Mouse (Mus musculus) Patski (cell line): ENCODE data around the gene Cdan1. TPM values are rescaled to one million over a fixed set of nuclear protein-coding genes. Genes with fewer than 3 reads are reported as not detected.

ENCODE experiments used
- ATAC-seq: fragments of 100-300 bp; one replicate; pipeline ENCODE4 v1.8.0; 2021
- CTCF ChIA-PET: fragments of 350-600 bp; sonication (Branson Sonifier 250); formaldehyde crosslinking; loops from one replicate; lab custom pipeline; 2022; ENCODE audit warnings: inconsistent platforms; lab: Charles Lee
- POLR2A ChIA-PET: fragments of 350-600 bp; sonication (Branson Sonifier 250); formaldehyde crosslinking; loops from one replicate; lab custom pipeline; 2022; ENCODE audit warnings: antibody characterized with exemption, inconsistent platforms; lab: Charles Lee
- DNase-seq: peaks from one replicate; pipeline ENCODE4 v3.0.0-alpha.2; 2011; ENCODE audit warnings: low read depth, low spot score
- H3K27me3 ChIP-seq: fragments of 371-371 bp; one replicate; pipeline ENCODE4 v1.5.1; 2021
- CTCF ChIP-seq: fragments of 100-300 bp; IDR thresholded peaks from one replicate; pipeline ENCODE4 v1.5.1; 2021
- in situ Hi-C: fragments of 300-500 bp; cut with MboI; formaldehyde crosslinking; loops from 3 replicates; pipeline ENCODE4 v1.11.1; 2018; ENCODE audit warnings: low pct_unique_long_range_greater_than_20kb, mixed read lengths
- polyA plus RNA-seq: library from polyadenylated mRNA; unstranded; gene quantifications from one replicate; pipeline ENCODE4 v1.2.3, GENCODE M21; 2021

Cdan1 gene
- polyA plus RNA-seq, 1 experiment from 2014 or later = 14.0 TPM

- DNase-seq = no peak
- no peaks in the 10 kb centered on the region for H3K27me3 ChIP-seq
- in situ Hi-C loops = no loop called here
- CTCF ChIA-PET = no interaction called here
- no peak for ATAC-seq
- POLR2A ChIA-PET = interaction anchor here (0.7 kb wide), 1 partner anchor 186 kb away, joined by 3 read pairs; no protein-coding TSS in a partner anchor
- no peak for TF ChIP-seq CTCF
Observed at GRCm38 (mm10) chr2:120667446-120667845, 182.5 kb downstream of the Cdan1 start.

Other genes starting within 250 kb of the Cdan1 start
- 13.4 TPM for gene Haus2, start 240.7 kb downstream of the Cdan1 start, polyA plus RNA-seq
- 10.0 TPM for gene Lrrc57, start 240.6 kb downstream of the Cdan1 start, polyA plus RNA-seq
- gene Stard9, start 221.0 kb downstream of the Cdan1 start, polyA plus RNA-seq = 2.2 TPM
- 9.9 TPM for gene Ttbk2, start 476 bp upstream of the Cdan1 start, polyA plus RNA-seq
- 23.0 TPM for gene Ubr1, start 120.6 kb upstream of the Cdan1 start, polyA plus RNA-seq
- 19.5 TPM for gene Tmem62, start 126.9 kb upstream of the Cdan1 start, polyA plus RNA-seq
- 54.8 TPM for gene Ccndbp1, start 158.3 kb upstream of the Cdan1 start, polyA plus RNA-seq
- not detected for gene Epb42, start 186.9 kb upstream of the Cdan1 start, polyA plus RNA-seq
- 0.30 TPM for gene Tgm5, start 235.7 kb upstream of the Cdan1 start, polyA plus RNA-seq